Comparison of ENCODE assay signal across 10 mouse cellular contexts in the genomic region with DNA sequence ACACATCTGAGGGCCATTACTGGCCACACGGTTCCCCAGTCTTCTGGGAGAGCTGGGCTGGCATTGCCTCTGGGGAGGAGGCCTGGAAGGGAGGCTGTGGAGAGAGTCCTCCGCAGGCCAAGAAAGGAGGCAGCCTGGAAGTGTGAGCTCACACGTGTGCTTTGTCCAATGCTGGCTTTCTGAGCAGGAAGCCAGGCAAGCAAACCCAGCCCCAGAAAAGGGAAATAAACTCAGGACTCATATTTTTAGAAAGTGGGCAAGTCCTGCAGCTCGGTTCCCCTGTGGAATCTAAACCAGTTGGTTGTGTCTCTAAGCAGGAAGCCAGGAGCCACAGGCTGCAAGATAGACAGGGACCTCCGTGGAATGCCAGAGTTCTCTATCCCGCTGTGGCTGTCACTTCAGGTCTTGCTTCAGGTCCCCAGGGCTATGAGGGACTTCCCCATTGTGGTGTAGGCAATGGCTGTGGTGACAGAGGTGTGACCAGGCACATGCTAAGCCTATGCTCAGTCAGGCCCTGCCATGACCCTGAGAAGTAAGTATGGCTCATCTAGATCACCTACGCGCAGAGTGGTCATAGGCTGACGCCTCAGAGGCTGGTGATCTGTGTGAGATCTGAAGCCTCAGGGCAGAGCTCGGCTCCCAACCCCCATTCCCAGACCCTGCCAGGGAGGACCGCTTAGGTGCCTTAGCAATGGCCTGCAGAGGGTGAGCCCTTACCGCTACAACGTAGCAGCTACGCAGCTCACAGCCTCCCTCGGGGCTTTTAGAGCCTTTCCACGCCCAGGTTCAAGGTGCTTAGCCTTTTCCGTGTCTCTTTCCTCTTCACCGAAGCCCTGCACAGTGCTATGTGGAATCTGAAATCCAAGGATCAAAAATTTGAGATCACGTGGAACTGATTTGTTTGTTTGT. TPM values are rescaled to one million over a fixed set of nuclear protein-coding genes. Genes with fewer than 3 reads are reported as not detected.
DNase-seq lines count a peak whose midpoint lies in the region; ATAC-seq and TF ChIP-seq lines count a peak whose summit lies in the region.
"Had no signal": no experiment of that assay in that cellular context is flagged by ENCODE, and none has a peak within 500 bp of the region (broad histone marks: within the 10 kb centered on the region; RNA-seq: fewer than 3 reads in every experiment).

No protein-coding gene starts in this region.

- no peaks in the 10 kb centered on the region for H3K36me3 ChIP-seq in embryonic facial prominence, embryonic 12.5 days
- H3K36me3 ChIP-seq in embryonic facial prominence, embryonic 10.5 days (replicated peaks) = no peaks in the 10 kb centered on the region
- no peaks in the 10 kb centered on the region for H3K36me3 ChIP-seq in lung, embryonic 15.5 days
- no peaks in the 10 kb centered on the region for H3K36me3 ChIP-seq in intestine, embryonic 15.5 days

- H3K4me2 ChIP-seq in embryonic facial prominence, embryonic 12.5 days (replicated peaks) = no peak overlapping the region
- no peak overlapping the region for H3K4me2 ChIP-seq in lung, embryonic 15.5 days
- no peak overlapping the region for H3K4me2 ChIP-seq in intestine, embryonic 15.5 days (replicated peaks)

- H3K9ac ChIP-seq in embryonic facial prominence, embryonic 12.5 days = no peak overlapping the region
- no peak overlapping the region for H3K9ac ChIP-seq in lung, embryonic 15.5 days
- H3K9ac ChIP-seq in intestine, embryonic 15.5 days = no peak overlapping the region

- no peak; the same call in 1 of the 2 replicates for ATAC-seq in embryonic facial prominence, embryonic 12.5 days (ENCODE audit: insufficient number of reproducible peaks, insufficient read depth, low FRiP score, low TSS enrichment)
- ATAC-seq in lung, embryonic 15.5 days (ENCODE audit: borderline replicate concordance, extremely low read depth, low FRiP score, low TSS enrichment) = 0 out of 2 replicates have a peak, but pooled peaks have one; percentile 23
- peak; percentile 55 for ATAC-seq in intestine, embryonic 15.5 days
- ATAC-seq: hindbrain, postnatal 0 days had no signal

- no peak overlapping the region for H3K4me3 ChIP-seq in embryonic facial prominence, embryonic 12.5 days
- H3K4me3 ChIP-seq in embryonic facial prominence, embryonic 10.5 days = no peak overlapping the region
- no peak overlapping the region for H3K4me3 ChIP-seq in lung, embryonic 15.5 days
- H3K4me3 ChIP-seq in lung, adult 2 months (replicated peaks; ENCODE audit: extremely low read depth, low read depth, low read length) = no peak overlapping the region
- no peak overlapping the region for H3K4me3 ChIP-seq in intestine, embryonic 15.5 days (replicated peaks)

- TF ChIP-seq CTCF in lung, adult 2 months (IDR thresholded peaks at IDR 0.05; ENCODE audit: insufficient read depth, low read length) = no peak

- peaks cover 10% of the 10 kb centered on the region for H3K4me1 ChIP-seq in embryonic facial prominence, embryonic 12.5 days
- peaks cover 12% of the 10 kb centered on the region for H3K4me1 ChIP-seq in embryonic facial prominence, embryonic 10.5 days
- peaks cover 4% of the 10 kb centered on the region for H3K4me1 ChIP-seq in lung, embryonic 15.5 days
- H3K4me1 ChIP-seq in lung, adult 2 months (ENCODE audit: control insufficient read depth, insufficient read depth, low read length) = 0 out of 2 replicates have a peak, but pooled peaks cover 2% of the 10 kb centered on the region
- peaks cover 17% of the 10 kb centered on the region for H3K4me1 ChIP-seq in intestine, embryonic 15.5 days (replicated peaks)

- no peak for DNase-seq in embryonic facial prominence, embryonic 10.5 days (ENCODE audit: low spot score)
- DNase-seq in lung, adult 2 months = no peak
- DNase-seq in natural killer cell, adult 2 months (ENCODE audit: low spot score in 2 of 2) = peak; percentile 57 to 69
- DNase-seq in adrenal gland, adult 8-10 months = no peak
- no peak for DNase-seq in layer of hippocampus, postnatal 14 days (ENCODE audit: low spot score in 2 of 2)
- DNase-seq: cerebellum, postnatal 25 days had no signal

- H3K27ac ChIP-seq in embryonic facial prominence, embryonic 12.5 days = 0 out of 2 replicates have a peak overlapping the region, but pooled peaks have one; percentile 30
- H3K27ac ChIP-seq in embryonic facial prominence, embryonic 10.5 days (replicated peaks) = no peak overlapping the region
- no peak overlapping the region for H3K27ac ChIP-seq in lung, embryonic 15.5 days
- H3K27ac ChIP-seq in intestine, embryonic 15.5 days = no peak overlapping the region; the same call in 1 of the 2 replicates
- H3K27ac ChIP-seq: hindbrain, postnatal 0 days had no signal

- no peaks in the 10 kb centered on the region for H3K27me3 ChIP-seq in embryonic facial prominence, embryonic 12.5 days
- H3K27me3 ChIP-seq in embryonic facial prominence, embryonic 10.5 days (replicated peaks; ENCODE audit: low read depth, poor library complexity, severe bottlenecking) = no peaks in the 10 kb centered on the region
- H3K27me3 ChIP-seq in lung, embryonic 15.5 days = no peaks in the 10 kb centered on the region
- H3K27me3 ChIP-seq in intestine, embryonic 15.5 days (replicated peaks) = no peaks in the 10 kb centered on the region

- H3K9me3 ChIP-seq in embryonic facial prominence, embryonic 12.5 days = no peaks in the 10 kb centered on the region
- no peaks in the 10 kb centered on the region for H3K9me3 ChIP-seq in embryonic facial prominence, embryonic 10.5 days
- no peaks in the 10 kb centered on the region for H3K9me3 ChIP-seq in lung, embryonic 15.5 days
- H3K9me3 ChIP-seq in intestine, embryonic 15.5 days = no peaks in the 10 kb centered on the region

- WGBS in embryonic facial prominence, embryonic 12.5 days = 66% methylated on average over 19 of the region's 19 CpGs
- WGBS in embryonic facial prominence, embryonic 10.5 days = 70% methylated on average over 19 of the region's 19 CpGs
- 69% methylated on average over 19 of the region's 19 CpGs for WGBS in lung, embryonic 15.5 days
- 75% methylated on average over 19 of the region's 19 CpGs for WGBS in lung, adult 2 months
- WGBS in intestine, embryonic 15.5 days = 68% methylated on average over 19 of the region's 19 CpGs

- TF ChIP-seq POLR2A in lung, adult 2 months (IDR thresholded peaks at IDR 0.05; ENCODE audit: borderline replicate concordance, extremely low read depth, low read depth, low read length) = no peak

RNA-seq across cellular contexts. Expression of gene Proser2, which starts 44.1 kb away (rescaled TPM):
- polyA plus RNA-seq in embryonic facial prominence, embryonic 12.5 days (2016; fragmentation: Nextera tagmentation; extraction: Ambion mirVana) = 5.5 and 7.7 TPM in 2 replicates
- polyA plus RNA-seq in embryonic facial prominence, embryonic 10.5 days (2016; fragmentation: Nextera tagmentation; extraction: Ambion mirVana) = 3.6 and 4.4 TPM in 2 replicates
- 7.2 and 7.7 TPM in 2 replicates for polyA plus RNA-seq in lung, embryonic 15.5 days (2015; fragmentation: Nextera tagmentation; extraction: Ambion mirVana)
- polyA plus RNA-seq in lung, adult 2 months (2012; rRNA removed) = 7.2 and 10.2 TPM in 2 replicates
- 27.3 and 27.7 TPM in 2 replicates for polyA plus RNA-seq in intestine, embryonic 15.5 days (2015; fragmentation: Nextera tagmentation; extraction: Ambion mirVana)
- total RNA-seq in adrenal gland, adult 8-10 months (2022) = 10 to 100 TPM; 15.6 to 19.0 (median 17.1) TPM
- 1 to 10 TPM; 3.8 TPM for total RNA-seq in layer of hippocampus, postnatal 14 days (2021)

Comparison
In these comparisons a context has a peak if more than half of its experiments do, and no peak if none do; other contexts are left out.
1. DNase-seq: peak in natural killer cell, adult 2 months (2 of 2); none in embryonic facial prominence, embryonic 10.5 days (single experiment), lung, adult 2 months (single experiment), adrenal gland, adult 8-10 months (single experiment) and layer of hippocampus, postnatal 14 days (0 of 2).